7 mouse cellular contexts compared by ENCODE assay signal in genomic region chr7:16002171-16002570, GRCm38 (mm10). TPM values are rescaled to one million over a fixed set of nuclear protein-coding genes. Genes with fewer than 3 reads are reported as not detected.
DNase-seq lines count a peak whose midpoint lies in the region; ATAC-seq lines count a peak whose summit lies in the region.

No protein-coding gene starts in this region.

- 72% methylated on average over 5 of the region's 5 CpGs for WGBS in lung, embryonic 16.5 days

- intact Hi-C loops in heart, postnatal 14 days (cut with DNase I) = no loop called here

- no peaks in the 10 kb centered on the region for H3K9me3 ChIP-seq in lung, embryonic 16.5 days (ENCODE audit: control insufficient read depth, low read length)

- H3K27ac ChIP-seq in lung, embryonic 16.5 days (ENCODE audit: low read length) = no peak overlapping the region

- ATAC-seq in frontal cortex, adult (ENCODE audit: low TSS enrichment) = peak; percentile 97
- ATAC-seq in lung, embryonic 16.5 days (ENCODE audit: low read depth) = 0 out of 2 replicates have a peak, but pooled peaks have one; percentile 37

- H3K27me3 ChIP-seq in lung, embryonic 16.5 days (ENCODE audit: control insufficient read depth, insufficient read depth, low read depth, low read length) = no peaks in the 10 kb centered on the region

- no peak overlapping the region for H3K4me3 ChIP-seq in lung, embryonic 16.5 days (ENCODE audit: low read length)

- H3K4me2 ChIP-seq in lung, embryonic 16.5 days (ENCODE audit: low read depth, low read length) = no peak overlapping the region

- no peak overlapping the region for H3K9ac ChIP-seq in lung, embryonic 16.5 days (ENCODE audit: low read length)

- H3K36me3 ChIP-seq in lung, embryonic 16.5 days (ENCODE audit: control insufficient read depth, insufficient read depth, low read length) = peaks cover 7% of the 10 kb centered on the region

- H3K4me1 ChIP-seq in lung, embryonic 16.5 days (replicated peaks; ENCODE audit: control insufficient read depth, insufficient read depth, low read length) = no peaks in the 10 kb centered on the region; the same call in 1 of the 2 replicates

- peak; percentile 61 for DNase-seq in urinary bladder, postnatal 14 days (ENCODE audit: low spot score)
- no peak for DNase-seq in urinary bladder, postnatal 4 days (ENCODE audit: low spot score in 2 of 2)
- DNase-seq in heart, postnatal 14 days = peak; percentile 77 to 86
- peak; percentile 88 for DNase-seq in telencephalon, adult 2 months (ENCODE audit: low read depth, low spot score)
- DNase-seq in embryo, embryonic 11 days = no peak

RNA-seq across cellular contexts. Expression of gene Ehd2, which starts 34.8 kb away (rescaled TPM):
- 100 to 1,000 TPM; 172 to 182 TPM for total RNA-seq in heart, postnatal 14 days (2021)
- polyA plus RNA-seq in lung, embryonic 16.5 days (2015; fragmentation: Nextera tagmentation; extraction: Ambion mirVana) = 95.0 and 109 TPM in 2 replicates

RNA-seq across cellular contexts. Expression of gene Bicra, which starts 45.5 kb away (rescaled TPM):
- total RNA-seq in heart, postnatal 14 days (2021) = 1 to 10 TPM; 9.1 to 9.7 TPM
- 5.9 TPM in 2 replicates for polyA plus RNA-seq in lung, embryonic 16.5 days (2015; fragmentation: Nextera tagmentation; extraction: Ambion mirVana)

RNA-seq across cellular contexts. Expression of gene Nop53, which starts 56.3 kb away (rescaled TPM):
- total RNA-seq in heart, postnatal 14 days (2021) = 100 to 1,000 TPM; 129 to 137 TPM
- polyA plus RNA-seq in lung, embryonic 16.5 days (2015; fragmentation: Nextera tagmentation; extraction: Ambion mirVana) = 185 and 189 TPM in 2 replicates

RNA-seq across cellular contexts. Expression of gene Zfp541, which starts 59.4 kb away (rescaled TPM):
- total RNA-seq in heart, postnatal 14 days (2021) = not detected
- 0.06 TPM in 1 of 2 replicates, not detected in the other for polyA plus RNA-seq in lung, embryonic 16.5 days (2015; fragmentation: Nextera tagmentation; extraction: Ambion mirVana)

Comparison
In these comparisons a context has a peak if more than half of its experiments do, and no peak if none do; other contexts are left out.
1. DNase-seq: peak in urinary bladder, postnatal 14 days (single experiment), heart, postnatal 14 days (2 of 2) and telencephalon, adult 2 months (single experiment); none in urinary bladder, postnatal 4 days (0 of 2) and embryo, embryonic 11 days (single experiment).